Mouse (Mus musculus) lung, postnatal 25 days (tissue): ENCODE measurements at regions not wholly inside any gene's neighbourhood (a gene's known extent, or its start where the extent isn't known, plus 50 kb on each side); places are given as distances from the start of the nearest gene placed in this dataset.

Experiments
- DNase-seq: peaks from one replicate; pipeline ENCODE4 v3.0.0; 2022; ENCODE audit warnings: low spot score

DNA sequence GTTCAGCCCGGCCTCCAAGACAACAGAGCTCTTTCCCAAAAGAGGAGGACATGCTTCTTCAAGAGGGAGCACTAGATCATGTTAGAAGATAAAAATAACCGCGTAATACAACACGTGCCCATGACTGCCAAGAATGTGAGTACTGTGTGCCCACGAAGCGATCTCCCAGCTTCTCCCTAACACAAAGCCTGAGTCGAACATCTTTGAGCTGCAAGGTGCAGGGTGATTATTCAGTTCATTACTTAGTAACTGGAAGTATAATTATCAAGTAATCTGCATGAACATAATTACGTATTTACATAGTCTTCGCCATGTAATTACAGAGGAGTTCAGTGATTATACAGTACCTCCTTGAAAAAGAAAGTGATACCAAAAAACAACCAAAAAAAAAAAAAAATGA, 269.7 kb downstream of the Efnb2 start:
- no peak for DNase-seq

- no peak for DNase-seq
Measured at GRCm38 (mm10) chr8:8378248-8378647, 282.8 kb downstream of the Efnb2 start.

DNA sequence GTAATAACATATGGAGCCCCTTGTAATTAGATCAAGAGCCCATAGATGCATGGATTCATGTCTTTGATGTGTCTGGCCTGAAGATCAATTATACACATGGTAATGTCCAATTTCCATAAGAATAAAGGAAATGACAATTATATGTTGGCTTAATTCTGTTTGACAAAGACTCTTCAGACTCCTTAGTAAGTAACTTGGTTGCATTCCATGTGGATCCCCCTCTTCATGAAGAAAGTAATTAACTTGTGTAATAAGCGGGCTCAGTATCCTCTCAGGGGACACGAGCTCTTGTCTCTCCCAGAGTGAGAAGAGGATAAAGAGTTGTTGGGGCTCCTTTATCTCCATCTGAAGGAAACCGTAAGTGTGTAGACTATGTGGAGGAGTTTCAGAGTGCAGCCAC, 284.3 kb downstream of the Efnb2 start:
- no peak for DNase-seq

DNA sequence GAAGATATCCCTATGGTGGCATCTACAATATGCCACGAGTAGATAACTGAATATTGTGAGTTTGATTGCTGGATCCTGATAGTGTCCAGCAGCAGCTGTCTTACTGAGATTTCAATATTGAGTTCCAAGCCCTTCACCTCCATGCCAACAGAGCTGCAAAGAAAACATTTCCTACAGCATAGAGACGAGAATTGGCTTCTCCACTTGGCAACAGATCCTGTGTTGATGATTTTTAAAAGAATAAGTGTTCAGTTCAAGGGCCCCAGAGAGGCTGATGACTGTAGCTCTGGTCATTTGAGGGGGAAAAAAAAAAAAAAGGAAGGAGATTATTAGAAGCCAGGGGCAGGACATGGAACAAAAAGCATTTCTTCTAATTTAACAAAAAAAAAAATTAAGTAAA, 284.7 kb downstream of the Efnb2 start:
- no peak for DNase-seq

- peak; percentile 41 for DNase-seq
Measured at GRCm38 (mm10) chr8:8367282-8367871, 293.7 kb downstream of the Efnb2 start.

DNA sequence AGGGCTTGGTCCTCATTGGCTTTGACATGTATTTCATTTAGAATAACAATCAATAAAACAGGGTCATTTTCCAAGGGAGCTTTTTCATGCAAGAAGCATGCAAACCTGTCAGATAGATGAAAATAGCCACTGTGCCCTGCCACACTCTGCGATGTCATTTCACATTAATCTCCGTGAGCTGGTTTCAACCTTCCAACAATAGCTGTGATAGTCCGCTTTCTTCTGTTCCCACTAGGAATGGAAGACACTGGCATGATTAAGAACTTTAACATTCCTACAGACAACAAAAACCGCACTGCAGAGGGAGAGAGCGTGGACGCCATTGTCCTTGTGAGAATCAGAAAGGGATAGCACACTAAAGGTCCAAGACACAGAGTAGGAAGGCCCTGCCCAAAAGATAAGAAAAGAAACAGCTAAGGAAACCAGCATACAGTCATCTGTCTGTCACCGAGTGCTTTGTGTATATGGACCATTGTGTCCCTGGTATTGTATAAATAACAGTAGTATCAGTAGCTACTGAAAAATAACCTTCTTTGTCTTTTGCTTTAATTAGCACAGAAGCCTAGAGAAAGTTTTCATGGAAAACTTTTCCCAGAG, 299.0 kb downstream of the Efnb2 start:
- peak; percentile 35 for DNase-seq

GRCm38 (mm10) chr8:8360586-8360985, 300.5 kb downstream of the Efnb2 start:
- no peak for DNase-seq

- DNase-seq, result no peak
Measured at GRCm38 (mm10) chr8:8354977-8355376, 306.1 kb downstream of the Efnb2 start.

GRCm38 (mm10) chr8:8344661-8345060, 316.4 kb downstream of the Efnb2 start:
- no peak for DNase-seq

DNA sequence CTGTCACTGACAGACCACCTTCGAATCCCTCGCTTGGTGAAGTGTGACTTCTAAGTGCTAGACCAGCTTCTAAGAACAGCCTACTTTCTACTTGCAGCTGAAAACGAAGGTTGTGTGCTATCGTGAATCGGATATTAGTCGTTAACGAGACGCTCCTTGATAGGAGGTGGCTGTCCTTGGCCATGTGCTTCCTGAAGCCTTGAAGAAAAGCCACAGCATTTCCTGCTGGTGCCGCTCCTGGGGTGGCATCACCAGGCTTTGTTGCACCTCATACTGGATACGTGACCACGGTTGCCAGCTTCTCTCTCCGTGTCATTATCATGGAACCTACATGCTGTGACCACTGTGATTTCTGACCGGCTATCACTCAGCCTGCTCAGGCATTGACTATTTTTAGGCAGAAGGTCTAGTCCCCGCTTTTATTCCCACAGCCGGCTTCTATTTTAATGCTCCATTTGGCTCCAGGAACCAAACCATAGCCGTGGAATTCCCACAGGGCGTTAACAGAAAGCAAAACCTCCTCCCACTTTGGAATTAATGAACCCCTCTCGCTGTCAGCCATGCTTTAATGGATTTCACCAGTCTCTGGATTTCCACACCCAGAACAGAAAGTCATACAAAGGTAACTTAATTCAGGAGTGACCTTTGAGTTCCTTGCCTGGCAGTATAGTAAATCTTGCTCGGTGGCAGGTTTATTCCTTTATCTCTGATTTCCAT, 325.6 kb downstream of the Efnb2 start:
- no peak for DNase-seq

GRCm38 (mm10) chr8:8334515-8334914, 326.5 kb downstream of the Efnb2 start:
- peak; percentile 55 for DNase-seq

DNA sequence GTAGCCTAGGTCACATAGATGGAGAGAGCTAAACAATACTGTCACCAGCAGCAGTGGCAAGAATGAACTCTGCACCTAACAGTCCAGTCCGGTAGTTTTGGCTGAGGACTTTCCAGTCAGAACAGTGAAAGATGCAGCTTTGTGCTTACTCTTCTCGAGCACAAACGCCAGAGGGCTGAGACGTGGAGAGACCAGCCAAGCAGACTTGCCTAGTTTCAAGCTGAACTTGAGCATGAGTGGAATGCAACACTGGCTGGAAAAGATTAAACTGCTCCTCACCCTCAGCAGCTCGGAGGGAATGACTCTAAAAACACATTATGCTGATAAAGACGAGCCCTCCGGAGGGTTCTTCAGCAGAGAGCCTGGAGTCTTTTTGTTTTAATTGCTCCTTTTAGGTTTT, 329.8 kb downstream of the Efnb2 start:
- no peak for DNase-seq

- DNase-seq, result peak; percentile 48
Measured at GRCm38 (mm10) chr8:8328010-8328666, 332.9 kb downstream of the Efnb2 start.

GRCm38 (mm10) chr8:8326066-8326834, 334.8 kb downstream of the Efnb2 start:
- peak; percentile 74 for DNase-seq

- no peak for DNase-seq
Measured at GRCm38 (mm10) chr8:8325420-8325819, 335.6 kb downstream of the Efnb2 start.

DNA sequence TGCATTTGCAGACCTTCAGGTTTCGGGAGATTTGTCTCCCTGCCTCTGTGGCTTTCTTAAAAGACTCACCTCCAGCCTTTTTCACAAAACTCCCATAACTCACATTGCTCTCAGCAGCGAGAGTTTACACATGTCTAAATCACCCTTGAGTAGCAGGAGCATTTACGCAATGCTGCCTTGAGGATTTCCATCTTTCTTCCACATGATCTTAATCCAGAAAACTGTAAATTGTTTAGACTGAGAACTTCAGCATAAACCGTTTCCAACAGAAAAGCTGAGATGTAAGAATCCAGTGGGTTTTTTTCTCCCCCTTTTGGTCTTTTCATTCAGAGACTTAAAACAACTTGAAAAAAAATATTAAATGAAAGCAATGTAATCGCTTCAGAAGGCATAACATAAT, 336.5 kb downstream of the Efnb2 start:
- DNase-seq, result no peak

GRCm38 (mm10) chr8:8308253-8308652, 352.8 kb downstream of the Efnb2 start:
- DNase-seq, result no peak

DNA sequence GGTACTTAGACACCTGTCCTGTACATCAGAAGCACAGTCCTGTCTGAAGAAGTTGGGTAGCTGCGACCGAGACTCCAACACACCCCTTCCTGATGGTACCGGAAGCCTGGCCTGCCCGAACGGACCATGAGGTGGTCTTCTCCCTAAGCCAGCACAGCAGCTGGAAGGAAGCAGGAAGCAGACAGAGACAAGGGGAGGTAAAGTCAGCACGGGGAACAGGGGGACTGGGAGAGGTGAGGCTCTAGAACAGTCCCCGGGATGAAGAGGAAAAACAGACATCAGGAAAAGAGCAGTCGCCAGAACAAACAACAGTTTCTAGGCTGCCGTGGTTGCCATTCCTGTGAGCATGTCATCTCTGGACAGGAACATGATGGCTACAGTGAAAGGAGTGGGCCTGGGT, 353.6 kb downstream of the Efnb2 start:
- no peak for DNase-seq

- no peak for DNase-seq
Measured at GRCm38 (mm10) chr8:8299965-8300767, 360.9 kb downstream of the Efnb2 start.

DNA sequence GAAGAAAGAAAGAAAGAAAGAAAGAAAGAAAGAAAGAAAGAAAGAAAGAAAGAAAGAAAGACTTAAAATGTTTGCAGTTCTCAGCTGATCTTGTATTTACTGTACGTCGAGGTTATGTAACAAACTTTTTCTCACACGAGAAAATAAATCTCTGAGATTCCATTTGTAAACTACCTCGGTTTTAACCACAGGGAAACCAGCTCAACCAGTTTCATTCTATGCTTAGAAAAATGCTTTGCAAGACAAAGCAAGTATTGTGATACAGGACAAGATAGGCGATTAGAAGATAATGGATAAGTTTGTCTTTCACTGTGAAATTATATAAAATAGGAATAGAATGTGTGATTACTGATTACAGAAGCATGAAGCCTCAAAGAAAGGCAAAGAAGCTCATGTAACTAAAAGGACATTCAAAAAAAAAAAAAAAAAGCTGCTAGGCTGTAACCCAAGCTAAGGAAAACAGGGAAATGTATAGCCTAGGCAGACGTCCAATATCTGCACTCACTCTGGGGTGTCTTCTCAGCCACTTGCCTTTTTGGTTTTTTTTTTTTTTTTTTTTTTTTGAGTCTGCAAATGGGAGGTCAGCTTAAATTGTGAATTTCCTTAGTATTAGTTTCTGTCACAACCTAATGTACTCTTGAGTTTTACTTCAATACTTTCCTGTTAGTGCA, 368.3 kb downstream of the Efnb2 start:
- peak; percentile 3 for DNase-seq

DNA sequence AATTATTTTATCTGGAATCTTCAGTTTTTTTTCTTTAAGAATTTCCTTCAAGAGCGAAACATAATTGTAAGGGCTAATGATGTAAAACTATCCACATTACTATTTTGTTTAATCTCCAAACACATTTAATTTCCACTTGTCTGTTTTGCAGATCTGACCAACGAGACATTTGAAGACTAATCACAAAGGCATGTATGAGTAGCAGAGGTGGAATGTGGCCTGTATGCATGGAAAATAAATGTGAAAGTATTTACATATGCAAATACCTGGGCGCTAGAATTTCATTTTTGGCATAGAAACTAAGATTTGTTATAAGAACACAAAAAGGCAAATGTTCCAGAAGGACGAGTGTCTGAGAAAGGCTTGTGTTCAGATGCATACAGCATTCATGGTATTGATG, 375.2 kb downstream of the Efnb2 start:
- DNase-seq, result no peak
